Comparison of ENCODE assay signal across 8 mouse cellular contexts in the genomic region with DNA sequence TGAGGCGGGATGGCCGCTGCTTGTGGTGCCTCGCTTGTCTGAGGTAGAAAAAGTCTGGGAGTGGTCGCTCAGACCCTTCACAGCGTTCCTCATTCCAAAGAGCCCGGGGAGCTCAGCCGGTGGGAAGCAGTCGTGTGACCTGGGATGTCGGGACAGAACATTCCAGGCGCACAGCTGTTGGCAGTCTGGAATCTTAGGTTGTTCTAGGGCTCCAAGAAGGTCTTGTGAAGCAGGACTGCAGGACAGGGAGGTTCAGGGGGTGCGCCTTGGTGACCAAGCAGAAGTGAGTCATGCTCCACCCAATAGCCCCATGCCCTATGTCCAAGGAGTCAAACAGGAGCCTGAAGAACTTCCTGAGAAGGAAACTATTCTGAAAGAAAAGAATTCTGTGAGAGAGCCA. TPM values are rescaled to one million over a fixed set of nuclear protein-coding genes. Genes with fewer than 3 reads are reported as not detected.
DNase-seq lines count a peak whose midpoint lies in the region; ATAC-seq and TF ChIP-seq lines count a peak whose summit lies in the region.

No protein-coding gene starts in this region.

- peak overlapping the region; percentile 65 for H3K4me3 ChIP-seq in gastrocnemius, adult 2 months
- H3K4me3 ChIP-seq in forebrain, embryonic 16.5 days (replicated peaks; ENCODE audit: low read length): peak overlapping the region; percentile 67
- H3K4me3 ChIP-seq in liver, embryonic 14.5 days (ENCODE audit: insufficient read depth in 1 of 2, low read depth in 2 of 2, low read length in 2 of 2): peak overlapping the region; percentile 5 to 31; a peak in 3 of 4 replicates

- no peak for ATAC-seq in forebrain, embryonic 16.5 days
- no peak; the same call in 1 of the 2 replicates for ATAC-seq in liver, embryonic 14.5 days (ENCODE audit: insufficient read depth)

- H3K27ac ChIP-seq in gastrocnemius, adult 2 months: no peak overlapping the region
- no peak overlapping the region for H3K27ac ChIP-seq in forebrain, embryonic 16.5 days (ENCODE audit: low read length)
- no peak overlapping the region for H3K27ac ChIP-seq in liver, embryonic 14.5 days

- no peak for TF ChIP-seq EP300 in liver, embryonic 14.5 days (IDR thresholded peaks at IDR 0.05; ENCODE audit: low read depth)

- H3K27me3 ChIP-seq in forebrain, embryonic 16.5 days (replicated peaks; ENCODE audit: control insufficient read depth, insufficient read depth, low read length): 0 out of 2 replicates have a peak, but pooled peaks cover 2% of the 10 kb centered on the region
- H3K27me3 ChIP-seq in liver, embryonic 14.5 days (ENCODE audit: control insufficient read depth, insufficient read depth, low read length): peaks cover 9% of the 10 kb centered on the region

- TF ChIP-seq CTCF in gastrocnemius, adult 2 months (IDR thresholded peaks at IDR 0.05): no peak
- no peak for TF ChIP-seq CTCF in liver, embryonic 14.5 days (IDR thresholded peaks at IDR 0.05; ENCODE audit: low read depth)

- H3K9ac ChIP-seq in forebrain, embryonic 16.5 days (replicated peaks; ENCODE audit: low read depth, low read length): peak overlapping the region; percentile 75
- H3K9ac ChIP-seq in liver, embryonic 14.5 days (replicated peaks): no peak overlapping the region

- H3K9me3 ChIP-seq in forebrain, embryonic 16.5 days (ENCODE audit: control insufficient read depth, low read length): no peaks in the 10 kb centered on the region
- no peaks in the 10 kb centered on the region for H3K9me3 ChIP-seq in liver, embryonic 14.5 days (ENCODE audit: control insufficient read depth, low read length)

- H3K4me2 ChIP-seq in forebrain, embryonic 16.5 days (ENCODE audit: low read length): peak overlapping the region; percentile 89
- H3K4me2 ChIP-seq in liver, embryonic 14.5 days (ENCODE audit: low read depth): peak overlapping the region; percentile 60

- 6% methylated on average over 11 of the region's 11 CpGs for WGBS in forebrain, embryonic 16.5 days
- WGBS in liver, embryonic 14.5 days (ENCODE audit: insufficient replicate concordance): 4% methylated on average over 11 of the region's 11 CpGs

- no peak for DNase-seq in gastrocnemius, adult 2 months
- no peak for DNase-seq in gastrocnemius, postnatal 14 days
- peak; percentile 3 for DNase-seq in 3134 (ENCODE audit: extremely low read depth, insufficient read length, low spot score)
- no peak for DNase-seq in liver, embryonic 14.5 days (ENCODE audit: low read depth in 3 of 3, low spot score in 3 of 3)
- no peak for DNase-seq in embryo, embryonic 10.5 days (ENCODE audit: low spot score)
- DNase-seq in gastrocnemius, postnatal 10 days: no peak
- no peak for DNase-seq in thymus, adult 18-20 months

- intact Hi-C loops in gastrocnemius, adult 2 months (cut with DNase I): no loop called here
- intact Hi-C loops in gastrocnemius, postnatal 14 days (cut with DNase I; ENCODE audit: low total_unique reads): no loop called here

- no peaks in the 10 kb centered on the region for H3K36me3 ChIP-seq in forebrain, embryonic 16.5 days (ENCODE audit: control insufficient read depth, insufficient read depth)
- H3K36me3 ChIP-seq in liver, embryonic 14.5 days (replicated peaks; ENCODE audit: control insufficient read depth, insufficient read depth, low read depth): no peaks in the 10 kb centered on the region

- 0 out of 2 replicates have a peak, but pooled peaks cover 3% of the 10 kb centered on the region for H3K4me1 ChIP-seq in forebrain, embryonic 16.5 days (replicated peaks; ENCODE audit: control insufficient read depth, insufficient read depth, low read length)
- H3K4me1 ChIP-seq in liver, embryonic 14.5 days (replicated peaks; ENCODE audit: control insufficient read depth in 2 of 2, insufficient read depth in 2 of 2, low read length in 1 of 2): no peaks in the 10 kb centered on the region; a peak in 1 of 4 replicates

RNA-seq across cellular contexts. Expression of a gene that starts 0.3 kb away (rescaled TPM):
- under 1 TPM in 1 of 2 experiments, not detected in 1; 0.06 TPM for total RNA-seq in gastrocnemius, adult 2 months (2021)
- not detected for total RNA-seq in gastrocnemius, postnatal 14 days (2021)
- 0.30 and 0.62 TPM in 2 replicates for polyA plus RNA-seq in forebrain, embryonic 16.5 days (2015; fragmentation: Nextera tagmentation; extraction: Ambion mirVana)
- not detected in 2 replicates for polyA plus RNA-seq in liver, embryonic 14.5 days (2012; rRNA removed)
- not detected in 2 replicates for polyA plus RNA-seq in liver, embryonic 14.5 days (2014; fragmentation: Nextera tagmentation; extraction: Ambion mirVana)
- total RNA-seq in gastrocnemius, postnatal 10 days (2021): under 1 TPM in 1 of 2 experiments, not detected in 1; 0.07 TPM

RNA-seq across cellular contexts. Expression of a gene that starts 19.8 kb away (rescaled TPM):
- not detected for total RNA-seq in gastrocnemius, adult 2 months (2021)
- total RNA-seq in gastrocnemius, postnatal 14 days (2021): under 1 TPM in 1 of 2 experiments, not detected in 1; 0.11 TPM
- 17.7 and 34.5 TPM in 2 replicates for polyA plus RNA-seq in forebrain, embryonic 16.5 days (2015; fragmentation: Nextera tagmentation; extraction: Ambion mirVana)
- 0.04 TPM in 1 of 2 replicates, not detected in the other for polyA plus RNA-seq in liver, embryonic 14.5 days (2012; rRNA removed)
- 0.08 TPM in 1 of 2 replicates, not detected in the other for polyA plus RNA-seq in liver, embryonic 14.5 days (2014; fragmentation: Nextera tagmentation; extraction: Ambion mirVana)
- total RNA-seq in gastrocnemius, postnatal 10 days (2021): under 1 TPM; 0.45 to 0.79 TPM
